Mouse (Mus musculus) lung, embryonic 15.5 days (tissue): ENCODE measurements around the gene Srp14. TPM values are rescaled to one million over a fixed set of nuclear protein-coding genes. Genes with fewer than 3 reads are reported as not detected.

Source experiments
- ATAC-seq: fragments of 200-750 bp; cut with Nextera tagmentation; 2 replicates; pipeline ENCODE4 v1.8.0; 2017; ENCODE audit warnings: moderate number of reproducible peaks, borderline replicate concordance; ENCODE audit not compliant: low FRiP score, low TSS enrichment; ENCODE audit errors: extremely low read depth
- H3K27ac ChIP-seq: fragments of 300-500 bp; sonication (generic); 2 replicates; pipeline ENCODE4 v1.5.1; 2015; ENCODE audit warnings: moderate library complexity, mild to moderate bottlenecking, inconsistent platforms
- H3K27me3 ChIP-seq: fragments of 300-500 bp; sonication (generic); 2 replicates; pipeline ENCODE4 v1.6.1; 2015; ENCODE audit warnings: inconsistent platforms
- H3K36me3 ChIP-seq: fragments of 300-500 bp; sonication (generic); 2 replicates; pipeline ENCODE4 v1.6.1; 2015; ENCODE audit warnings: inconsistent platforms
- H3K4me1 ChIP-seq: fragments of 300-500 bp; sonication (generic); 2 replicates; pipeline ENCODE4 v1.6.1; 2015; ENCODE audit warnings: inconsistent platforms
- H3K4me2 ChIP-seq: fragments of 300-500 bp; sonication (generic); 2 replicates; pipeline ENCODE4 v1.6.1; 2015; ENCODE audit warnings: inconsistent platforms, mild to moderate bottlenecking, moderate library complexity
- H3K4me3 ChIP-seq: fragments of 300-500 bp; sonication (generic); 2 replicates; pipeline ENCODE4 v1.5.1; 2015; ENCODE audit warnings: mild to moderate bottlenecking, inconsistent platforms
- H3K9ac ChIP-seq: fragments of 300-500 bp; sonication (generic); 2 replicates; pipeline ENCODE4 v1.6.1; 2015; ENCODE audit warnings: inconsistent platforms
- H3K9me3 ChIP-seq: fragments of 300-500 bp; sonication (generic); 2 replicates; pipeline ENCODE4 v1.6.1; 2016; ENCODE audit warnings: inconsistent platforms
- WGBS: fragments of 180-500 bp; shearing (Covaris S2); methylation state at CpG from one replicate; pipeline ENCODE4 v1.1.7; 2015; 5-methylcytosine and 5-hydroxymethylcytosine counted together
- polyA plus RNA-seq: library from polyadenylated mRNA; unstranded; fragments of >200 nt; fragmentation: Nextera tagmentation; extraction: Ambion mirVana; gene quantifications from 2 replicates; pipeline ENCODE4 v1.2.1, GENCODE M21; 2015

Srp14 gene
- 238 and 244 TPM in 2 replicates for polyA plus RNA-seq

- H3K27ac ChIP-seq, result peak within 1 kb of the TSS; percentile 85
- peak within 1 kb of the TSS; percentile 77 for H3K4me2 ChIP-seq
- peaks cover 25% of the 10 kb centered on the region for H3K36me3 ChIP-seq
- H3K9ac ChIP-seq, result peak within 1 kb of the TSS; percentile 77
- peaks cover 14% of the 10 kb centered on the region for H3K4me1 ChIP-seq
- H3K4me3 ChIP-seq, result peak within 1 kb of the TSS; percentile 63
- ATAC-seq, result peak; percentile 92
- H3K9me3 ChIP-seq, result no peaks in the 10 kb centered on the region
- WGBS, result under 1% methylated on average over 35 of the region's 35 CpGs
- no peaks in the 10 kb centered on the region for H3K27me3 ChIP-seq
Observed at GRCm38 (mm10) chr2:118479550-118479909, at the start of gene Srp14. TSS of gene Srp14 (minus strand) at chr2:118479711.

- no peak overlapping the region for H3K4me3 ChIP-seq
- no peak overlapping the region for H3K27ac ChIP-seq
- no peaks in the 10 kb centered on the region for H3K9me3 ChIP-seq
- H3K9ac ChIP-seq, result no peak overlapping the region
- ATAC-seq, result no peak
- no peaks in the 10 kb centered on the region for H3K36me3 ChIP-seq
- no peaks in the 10 kb centered on the region for H3K27me3 ChIP-seq
- H3K4me1 ChIP-seq, result peaks cover 42% of the 10 kb centered on the region
- WGBS, result 77% methylated on average over 5 of the region's 5 CpGs
- no peak overlapping the region for H3K4me2 ChIP-seq
Observed at GRCm38 (mm10) chr2:118526545-118526944, 47.0 kb upstream of the Srp14 start.

GRCm38 (mm10) chr2:118524811-118525210 lies 45.3 kb upstream of the Srp14 start:
- 88% methylated on average over 3 of the region's 3 CpGs for WGBS
- no peaks in the 10 kb centered on the region for H3K36me3 ChIP-seq
- peaks cover 45% of the 10 kb centered on the region for H3K4me1 ChIP-seq
- no peak for ATAC-seq
- H3K9me3 ChIP-seq, result no peaks in the 10 kb centered on the region
- H3K4me3 ChIP-seq, result no peak overlapping the region
- no peak overlapping the region for H3K4me2 ChIP-seq
- no peaks in the 10 kb centered on the region for H3K27me3 ChIP-seq
- H3K27ac ChIP-seq, result no peak overlapping the region
- no peak overlapping the region for H3K9ac ChIP-seq

GRCm38 (mm10) chr2:118523163-118523730 lies 43.7 kb upstream of the Srp14 start:
- 40% methylated on average over 5 of the region's 5 CpGs for WGBS
- peaks cover 47% of the 10 kb centered on the region for H3K4me1 ChIP-seq
- no peak overlapping the region for H3K4me2 ChIP-seq
- no peaks in the 10 kb centered on the region for H3K27me3 ChIP-seq
- H3K9ac ChIP-seq, result no peak overlapping the region
- no peak overlapping the region for H3K4me3 ChIP-seq
- H3K9me3 ChIP-seq, result no peaks in the 10 kb centered on the region
- no peaks in the 10 kb centered on the region for H3K36me3 ChIP-seq
- H3K27ac ChIP-seq, result peak overlapping the region; percentile 51; the same call in 1 of the 2 replicates
- 0 out of 2 replicates have a peak, but pooled peaks have one; percentile 13 for ATAC-seq

GRCm38 (mm10) chr2:118522265-118522664 lies 42.8 kb upstream of the Srp14 start:
- Histone ChIP-seq H3K36me3 (no peaks in the 10 kb centered on the region), H3K9me3 (no peaks in the 10 kb centered on the region), H3K9ac (no peak overlapping the region), H3K27ac (peak overlapping the region; percentile 51), H3K4me3 (no peak overlapping the region), H3K4me2 (no peak overlapping the region), H3K27me3 (no peaks in the 10 kb centered on the region), H3K4me1 (peaks cover 47% of the 10 kb centered on the region)
- ATAC-seq, result no peak
- WGBS, result 0% methylated on average over 2 of the region's 2 CpGs

- no peak overlapping the region for H3K4me3 ChIP-seq
- no peaks in the 10 kb centered on the region for H3K36me3 ChIP-seq
- peak; percentile 82; the same call in 1 of the 2 replicates for ATAC-seq
- no peaks in the 10 kb centered on the region for H3K27me3 ChIP-seq
- WGBS, result 34% methylated on average over 9 of the region's 9 CpGs
- H3K9me3 ChIP-seq, result no peaks in the 10 kb centered on the region
- H3K27ac ChIP-seq, result peak overlapping the region; percentile 76
- H3K4me2 ChIP-seq, result no peak overlapping the region
- peaks cover 47% of the 10 kb centered on the region for H3K4me1 ChIP-seq
- H3K9ac ChIP-seq, result no peak overlapping the region
Observed at GRCm38 (mm10) chr2:118520042-118520933, 40.8 kb upstream of the Srp14 start.

GRCm38 (mm10) chr2:118512418-118513377 lies 33.2 kb upstream of the Srp14 start:
- no peaks in the 10 kb centered on the region for H3K9me3 ChIP-seq
- H3K9ac ChIP-seq, result no peak overlapping the region
- H3K36me3 ChIP-seq, result no peaks in the 10 kb centered on the region
- no peaks in the 10 kb centered on the region for H3K27me3 ChIP-seq
- H3K4me1 ChIP-seq, result peaks cover 32% of the 10 kb centered on the region
- no peak for ATAC-seq
- 70% methylated on average over 16 of the region's 16 CpGs for WGBS
- no peak overlapping the region for H3K4me3 ChIP-seq
- H3K27ac ChIP-seq, result peak overlapping the region; percentile 54
- H3K4me2 ChIP-seq, result no peak overlapping the region

- no peak overlapping the region for H3K4me3 ChIP-seq
- no peaks in the 10 kb centered on the region for H3K36me3 ChIP-seq
- H3K27ac ChIP-seq, result peak overlapping the region; percentile 54
- no peak overlapping the region for H3K4me2 ChIP-seq
- WGBS, result 45% methylated on average over 11 of the region's 11 CpGs
- no peak overlapping the region for H3K9ac ChIP-seq
- ATAC-seq, result no peak; the same call in 1 of the 2 replicates
- H3K9me3 ChIP-seq, result no peaks in the 10 kb centered on the region
- peaks cover 32% of the 10 kb centered on the region for H3K4me1 ChIP-seq
- no peaks in the 10 kb centered on the region for H3K27me3 ChIP-seq
Observed at GRCm38 (mm10) chr2:118511779-118512417, 32.4 kb upstream of the Srp14 start.

- 34% methylated on average over 29 of the region's 29 CpGs for WGBS
- H3K27me3 ChIP-seq, result no peaks in the 10 kb centered on the region
- H3K4me1 ChIP-seq, result peaks cover 32% of the 10 kb centered on the region
- peak overlapping the region; percentile 80 for H3K27ac ChIP-seq
- peak overlapping the region; percentile 21; the same call in 1 of the 2 replicates for H3K4me2 ChIP-seq
- no peaks in the 10 kb centered on the region for H3K36me3 ChIP-seq
- ATAC-seq, result peak; percentile 84
- H3K9me3 ChIP-seq, result no peaks in the 10 kb centered on the region
- peak overlapping the region; percentile 8; the same call in 1 of the 2 replicates for H3K9ac ChIP-seq
- no peak overlapping the region for H3K4me3 ChIP-seq
Observed at GRCm38 (mm10) chr2:118510447-118511310, 31.2 kb upstream of the Srp14 start.

- WGBS, result 39% methylated on average over 8 of the region's 8 CpGs
- Histone ChIP-seq H3K27ac (peak overlapping the region; percentile 80), H3K4me2 (peak overlapping the region; percentile 21; the same call in 1 of the 2 replicates), H3K36me3 (no peaks in the 10 kb centered on the region), H3K4me3 (no peak overlapping the region), H3K4me1 (peaks cover 32% of the 10 kb centered on the region), H3K9me3 (no peaks in the 10 kb centered on the region), H3K9ac (peak overlapping the region; percentile 8; the same call in 1 of the 2 replicates), H3K27me3 (no peaks in the 10 kb centered on the region)
- ATAC-seq, result no peak
Observed at GRCm38 (mm10) chr2:118509688-118510446, 30.4 kb upstream of the Srp14 start.
